Mouse (Mus musculus) cerebellum, postnatal 25 days (tissue): ENCODE measurements around the gene Plppr1.

Experiments used
- DNase-seq, 2 experiments: peaks; one replicate each; pipeline ENCODE4 v3.0.0; 2021; ENCODE audit warnings: mixed read lengths in 2 of 2

The Plppr1 gene

GRCm38 (mm10) chr4:49118842-49119241 is 59.8 kb downstream of the Plppr1 start:
- DNase-seq: no peak

DNA sequence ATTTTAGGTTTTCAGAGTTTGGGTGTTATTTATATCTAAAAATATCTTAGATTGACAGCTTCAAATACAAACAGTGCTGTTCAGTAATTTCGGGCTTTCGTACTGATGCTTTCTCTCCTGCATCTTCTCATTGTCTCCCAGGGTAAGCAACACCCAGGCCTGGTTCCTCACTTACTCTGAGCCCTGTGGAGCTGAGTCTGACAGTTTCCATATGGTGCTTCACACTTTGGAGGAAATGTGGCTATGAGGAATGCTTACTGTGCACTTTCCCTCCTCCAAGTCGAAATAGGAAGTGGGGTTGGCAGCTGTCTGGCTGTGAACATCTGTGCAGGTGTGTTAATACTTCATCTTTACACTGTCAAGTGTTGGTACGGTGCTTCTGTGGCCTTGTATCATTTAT is 85.7 kb downstream of the Plppr1 start:
- DNase-seq: no peak

GRCm38 (mm10) chr4:49148775-49149174 is 89.7 kb downstream of the Plppr1 start:
- no peak for DNase-seq

DNA sequence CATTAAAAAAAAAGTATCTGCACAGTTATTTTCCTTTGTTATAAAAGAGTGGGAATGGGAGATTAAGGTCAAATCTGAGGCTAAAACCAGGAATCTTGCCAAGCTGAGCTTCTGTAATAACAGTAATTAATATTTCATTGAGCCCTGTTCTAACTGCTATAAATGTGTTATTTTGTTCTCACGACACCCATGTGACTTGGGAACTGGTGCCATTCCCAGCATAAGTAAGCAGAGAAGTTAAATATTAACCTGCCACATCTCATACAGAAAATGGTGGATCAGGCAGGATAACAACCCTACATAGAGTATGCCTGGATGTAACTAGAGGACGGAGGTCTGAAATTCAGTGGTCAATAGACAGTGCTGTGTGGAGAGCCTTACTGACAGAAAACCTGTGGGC is 90.2 kb downstream of the Plppr1 start:
- DNase-seq: no peak

GRCm38 (mm10) chr4:49153849-49154248 is 94.8 kb downstream of the Plppr1 start:
- peak; percentile 36 to 62 for DNase-seq

GRCm38 (mm10) chr4:49156781-49157180 is 97.7 kb downstream of the Plppr1 start:
- DNase-seq: no peak

GRCm38 (mm10) chr4:49163285-49163684 is 104.2 kb downstream of the Plppr1 start:
- no peak for DNase-seq

- no peak for DNase-seq
Measured at GRCm38 (mm10) chr4:49166391-49166790, 107.3 kb downstream of the Plppr1 start.

- DNase-seq: no peak
Measured at GRCm38 (mm10) chr4:49167030-49167429, 108.0 kb downstream of the Plppr1 start.

DNA sequence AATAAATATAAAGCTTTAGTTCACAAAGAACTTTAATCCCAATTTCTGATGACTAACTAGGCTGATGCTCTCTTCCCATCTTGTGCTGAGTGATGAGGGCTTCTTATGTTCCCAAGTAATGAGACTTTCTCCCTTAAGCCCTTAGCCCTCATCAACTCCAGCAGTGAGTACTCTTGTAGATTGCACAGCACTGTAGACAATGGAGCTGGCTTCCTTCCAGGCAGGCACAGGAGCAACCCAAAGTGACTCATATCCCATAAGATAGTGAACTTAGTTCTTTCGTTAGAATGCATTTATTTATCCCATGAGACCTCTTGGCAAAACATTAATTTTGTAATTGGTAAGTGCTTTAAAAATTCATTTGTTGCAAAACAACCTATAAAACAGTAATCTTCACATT is 110.4 kb downstream of the Plppr1 start:
- DNase-seq: peak in 1 of 2 experiments; percentile 9

DNA sequence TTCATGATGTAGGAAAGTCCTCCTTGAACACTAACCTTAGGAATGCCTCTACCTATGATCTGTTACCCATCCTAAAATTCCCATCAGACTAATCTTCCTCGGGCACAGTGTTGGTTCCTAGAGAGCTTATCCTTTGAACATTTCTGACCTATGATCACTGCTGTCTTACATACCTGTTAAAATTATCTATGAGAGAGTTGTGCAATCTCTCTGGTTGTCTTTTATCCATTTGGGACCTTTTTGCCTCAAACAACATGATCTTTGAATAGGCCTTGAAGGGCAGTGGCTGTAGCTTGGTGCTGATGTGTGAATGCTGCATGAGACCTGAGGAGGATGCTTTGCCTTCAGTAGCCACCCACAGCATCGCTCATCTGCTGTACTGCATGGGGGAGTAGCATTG is 119.0 kb downstream of the Plppr1 start:
- no peak for DNase-seq

DNA sequence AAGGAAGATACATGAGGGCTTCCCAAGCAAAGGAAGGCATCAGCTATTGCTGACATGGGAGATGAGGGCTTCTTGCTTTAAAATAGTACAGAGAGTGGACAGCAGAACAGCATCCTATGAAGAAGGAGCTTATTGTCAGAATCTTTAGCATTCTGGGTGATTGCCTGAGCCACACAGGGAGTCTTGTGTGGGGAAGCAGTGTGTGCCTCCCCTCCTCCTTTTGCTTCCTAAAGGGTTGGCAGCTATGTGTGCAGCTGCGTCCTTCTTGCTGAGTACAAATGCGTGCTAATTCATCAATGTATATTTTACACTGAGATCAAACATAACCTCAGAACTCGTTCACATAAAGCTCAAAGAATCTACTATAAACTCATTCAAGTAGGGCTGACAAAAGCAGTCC is 119.8 kb downstream of the Plppr1 start:
- no peak for DNase-seq

DNA sequence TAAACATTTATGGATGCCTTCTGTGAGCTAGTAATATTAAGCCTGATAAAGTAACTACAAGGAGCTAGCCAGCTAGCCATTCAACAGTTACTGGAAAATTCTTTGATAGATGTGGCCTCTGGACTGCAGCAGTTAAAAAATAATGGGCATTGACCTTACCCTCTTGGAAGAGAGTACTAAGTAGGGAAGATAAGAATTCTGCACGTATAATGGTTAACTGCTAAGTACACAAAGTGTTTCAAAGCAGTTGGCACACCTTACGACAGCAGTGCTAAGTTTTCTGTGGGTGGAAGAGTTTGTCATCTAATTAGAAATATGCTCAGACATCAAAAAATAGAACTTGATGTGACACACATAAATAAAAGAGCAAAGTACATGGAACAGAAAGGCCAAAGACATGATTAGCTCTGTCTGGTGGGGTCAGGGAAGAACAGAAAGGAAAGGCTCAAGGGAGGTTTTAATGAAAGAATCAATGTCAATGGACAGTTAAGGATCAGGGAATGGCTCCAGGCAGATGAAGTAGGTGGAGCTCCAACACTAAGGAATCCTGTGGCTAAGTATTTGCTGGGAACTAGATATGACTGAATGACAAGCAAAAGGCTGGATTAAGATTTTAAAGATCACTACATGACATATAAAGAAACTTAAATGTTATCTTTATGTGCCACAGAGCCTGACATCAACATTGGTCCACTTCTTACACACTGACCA is 120.6 kb downstream of the Plppr1 start:
- DNase-seq: no peak

- DNase-seq: peak in 1 of 2 experiments; percentile 6
Measured at GRCm38 (mm10) chr4:49189991-49190526, 131.0 kb downstream of the Plppr1 start.

- peak; percentile 70 to 89 for DNase-seq
Measured at GRCm38 (mm10) chr4:49197125-49197747, 138.2 kb downstream of the Plppr1 start.

GRCm38 (mm10) chr4:49210457-49210856 is 151.4 kb downstream of the Plppr1 start:
- no peak for DNase-seq

GRCm38 (mm10) chr4:49211582-49211981 is 152.5 kb downstream of the Plppr1 start:
- DNase-seq: peak in 1 of 2 experiments; percentile 19

- no peak for DNase-seq
Measured at GRCm38 (mm10) chr4:49212616-49213544, 153.8 kb downstream of the Plppr1 start.

- DNase-seq: no peak
Measured at GRCm38 (mm10) chr4:49214341-49214740, 155.3 kb downstream of the Plppr1 start.

DNA sequence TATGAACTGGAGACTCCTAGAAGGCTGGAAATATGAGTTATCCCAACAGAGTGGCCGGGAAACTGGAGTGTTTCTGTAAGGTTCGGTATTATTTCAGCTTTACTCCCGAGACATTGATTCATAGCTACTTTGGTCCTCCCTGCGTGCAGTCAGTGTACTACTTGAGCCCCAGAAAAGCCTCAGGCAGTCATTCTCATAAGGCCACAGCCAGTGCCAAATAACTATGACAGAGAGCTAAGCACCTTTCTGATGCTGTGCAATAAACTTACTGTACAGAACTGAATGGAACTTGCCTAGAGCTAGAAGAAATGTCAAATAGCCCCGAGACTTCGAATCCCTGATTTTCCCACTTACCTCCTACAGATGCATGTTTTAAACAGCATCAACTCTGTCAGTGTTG is 164.4 kb downstream of the Plppr1 start:
- DNase-seq: no peak

DNA sequence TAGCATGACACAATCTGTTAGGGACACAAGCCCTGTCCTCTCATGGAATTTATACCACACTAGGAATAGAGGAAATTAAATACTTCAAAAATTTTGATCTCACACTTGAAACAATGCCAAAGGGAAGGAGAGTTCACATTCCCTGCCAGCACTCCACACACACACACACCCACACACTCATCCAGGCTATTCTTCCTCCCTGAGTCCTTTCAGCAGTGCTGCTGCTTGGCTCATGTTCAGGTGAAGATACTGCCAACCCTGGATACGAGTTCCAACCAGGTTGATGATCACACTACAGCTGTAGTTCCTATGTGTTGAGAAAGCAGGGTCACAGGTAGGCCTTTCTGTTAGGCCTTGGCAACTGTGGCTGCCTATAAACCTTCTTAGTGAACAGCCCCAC is 165.9 kb downstream of the Plppr1 start:
- DNase-seq: peak; percentile 9 to 13

DNA sequence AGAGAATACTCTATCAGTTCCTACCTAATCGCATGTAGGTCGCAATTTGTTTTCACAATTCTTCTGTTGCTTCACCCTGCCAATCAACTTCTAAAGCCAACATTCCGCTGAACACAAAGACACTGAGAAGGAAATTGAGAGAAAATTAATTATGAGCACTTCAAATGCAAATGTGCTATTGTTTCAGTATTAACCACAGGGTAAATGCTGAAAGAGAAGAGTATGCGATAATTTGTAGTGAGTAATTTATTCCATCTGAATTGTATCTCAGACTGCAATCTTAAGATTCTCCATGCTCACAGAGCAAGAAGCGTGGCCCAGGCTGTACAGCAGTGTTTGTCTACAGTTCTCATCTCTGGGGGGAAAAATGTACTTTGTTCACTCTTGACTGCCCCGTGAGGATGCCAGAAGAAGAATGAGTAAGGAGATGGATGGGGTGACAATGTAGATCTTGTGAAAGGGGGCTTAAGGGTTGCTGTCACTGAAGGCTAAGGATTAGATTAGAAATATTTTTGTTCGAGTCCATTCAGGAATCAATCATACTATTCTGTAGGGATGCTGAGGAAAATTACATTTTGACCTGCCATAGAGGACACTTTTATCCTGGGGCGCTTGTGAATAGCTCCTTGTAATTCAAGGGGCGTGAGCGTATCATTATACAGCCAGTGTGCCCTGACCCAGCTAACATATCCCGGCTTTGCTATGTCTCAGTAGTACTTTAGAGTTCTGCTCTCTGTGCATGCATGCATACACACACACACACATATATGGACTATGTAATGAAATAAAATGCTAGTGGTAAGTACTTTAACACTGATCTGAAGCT is 173.3 kb downstream of the Plppr1 start:
- DNase-seq: no peak
